Mouse (Mus musculus): ENCODE data around the gene Olfr1101.

The Olfr1101 gene

GRCm38 (mm10) chr2:86991121-86991520 lies at the start of gene Olfr1101:
Gene Olfr1101, minus strand, starts transcription at chr2:86991221.
- in situ Hi-C loops (cut with MboI; ENCODE audit: low sequenced_read_pairs): no loop called here

- in situ Hi-C loops (cut with MboI; ENCODE audit: low sequenced_read_pairs): no loop called here
These were observed 45.4 kb upstream of the Olfr1101 start, which contains the start of gene Olfr1105 for GRCm38 (mm10) chr2:87036431-87036830. Gene Olfr1105, minus strand, starts transcription at chr2:87036531.

GRCm38 (mm10) chr2:87026980-87027379 lies 36.0 kb upstream of the Olfr1101 start, which contains the start of gene Olfr1104:
Gene Olfr1104, minus strand, starts transcription at chr2:87027080.
- in situ Hi-C loops (cut with MboI; ENCODE audit: low sequenced_read_pairs): no loop called here

GRCm38 (mm10) chr2:86998098-86998497 lies 7.1 kb upstream of the Olfr1101 start, which contains the start of gene Olfr1102:
Gene Olfr1102, plus strand, starts transcription at chr2:86998398.
- in situ Hi-C loops (cut with MboI; ENCODE audit: low sequenced_read_pairs): no loop called here

- in situ Hi-C loops (cut with MboI; ENCODE audit: low sequenced_read_pairs): no loop called here
These were observed 11.2 kb downstream of the Olfr1101 start, which contains the start of gene Olfr1100 for GRCm38 (mm10) chr2:86979854-86980253. Gene Olfr1100, minus strand, starts transcription at chr2:86979954.

- in situ Hi-C loops (cut with MboI; ENCODE audit: low sequenced_read_pairs): no loop called here
These were observed 30.4 kb downstream of the Olfr1101 start, which contains the start of gene Olfr1099 for GRCm38 (mm10) chr2:86960593-86960992. Gene Olfr1099, minus strand, starts transcription at chr2:86960693.

Measured in CH12F3 (cell line).